Mouse (Mus musculus) erythroblast, embryonic 14.5 days (primary cell): Measurements from ENCODE around the gene Hoxb2.

ENCODE experiments used
- GATA1 ChIP-seq: IDR thresholded peaks from 2 replicates; pipeline ENCODE4 v1.6.1; 2012; ENCODE audit warnings: low read length, inconsistent platforms, mixed read lengths
- TAL1 ChIP-seq: IDR thresholded peaks from 3 replicates; pipeline ENCODE4 v1.6.1; 2012; ENCODE audit warnings: low read length, inconsistent platforms, mixed read lengths

- no peak for TF ChIP-seq TAL1
- TF ChIP-seq GATA1, result no peak
These were observed 9.5 kb upstream of the Hoxb2 start for GRCm38 (mm10) chr11:96340698-96341365.
